Mouse (Mus musculus) embryonic facial prominence, embryonic 12.5 days (tissue): ENCODE measurements around the gene 4930507D05Rik. TPM values are rescaled to one million over a fixed set of nuclear protein-coding genes. Genes with fewer than 3 reads are reported as not detected.

Source experiments
- ATAC-seq: fragments of 200-750 bp; cut with Nextera tagmentation; 2 replicates; pipeline ENCODE4 v1.8.0; 2017; ENCODE audit not compliant: insufficient number of reproducible peaks, insufficient read depth, low FRiP score, low TSS enrichment
- H3K27ac ChIP-seq: fragments of 300-500 bp; sonication (generic); 2 replicates; pipeline ENCODE4 v1.5.1; 2016; ENCODE audit warnings: mild to moderate bottlenecking
- H3K27me3 ChIP-seq: fragments of 300-500 bp; sonication (generic); 2 replicates; pipeline ENCODE4 v1.6.1; 2016; ENCODE audit warnings: mild to moderate bottlenecking, moderate library complexity
- H3K36me3 ChIP-seq: fragments of 300-500 bp; sonication (generic); 2 replicates; pipeline ENCODE4 v1.6.1; 2016; ENCODE audit warnings: mild to moderate bottlenecking
- H3K4me1 ChIP-seq: fragments of 300-500 bp; sonication (generic); 2 replicates; pipeline ENCODE4 v1.6.1; 2016
- H3K4me2 ChIP-seq: fragments of 300-500 bp; sonication (generic); replicated peaks from 2 replicates; pipeline ENCODE4 v1.6.1; 2016; ENCODE audit warnings: mild to moderate bottlenecking, moderate library complexity
- H3K4me3 ChIP-seq: fragments of 300-500 bp; sonication (generic); 2 replicates; pipeline ENCODE4 v1.5.1; 2016; ENCODE audit warnings: mild to moderate bottlenecking
- H3K9ac ChIP-seq: fragments of 300-500 bp; sonication (generic); 2 replicates; pipeline ENCODE4 v1.6.1; 2016; ENCODE audit warnings: mild to moderate bottlenecking, moderate library complexity
- H3K9me3 ChIP-seq: fragments of 300-500 bp; sonication (generic); 2 replicates; pipeline ENCODE4 v1.6.1; 2016; ENCODE audit warnings: mild to moderate bottlenecking, moderate library complexity
- WGBS: fragments of 180-500 bp; shearing (Covaris S2); methylation state at CpG from one replicate; pipeline ENCODE4 v1.1.7; 2016; 5-methylcytosine and 5-hydroxymethylcytosine counted together
- polyA plus RNA-seq: library from polyadenylated mRNA; unstranded; fragments of >200 nt; fragmentation: Nextera tagmentation; extraction: Ambion mirVana; gene quantifications from 2 replicates; pipeline ENCODE4 v1.2.1, GENCODE M21; 2016

Gene 4930507D05Rik
- 0.75 and 0.92 TPM in 2 replicates for polyA plus RNA-seq

DNA sequence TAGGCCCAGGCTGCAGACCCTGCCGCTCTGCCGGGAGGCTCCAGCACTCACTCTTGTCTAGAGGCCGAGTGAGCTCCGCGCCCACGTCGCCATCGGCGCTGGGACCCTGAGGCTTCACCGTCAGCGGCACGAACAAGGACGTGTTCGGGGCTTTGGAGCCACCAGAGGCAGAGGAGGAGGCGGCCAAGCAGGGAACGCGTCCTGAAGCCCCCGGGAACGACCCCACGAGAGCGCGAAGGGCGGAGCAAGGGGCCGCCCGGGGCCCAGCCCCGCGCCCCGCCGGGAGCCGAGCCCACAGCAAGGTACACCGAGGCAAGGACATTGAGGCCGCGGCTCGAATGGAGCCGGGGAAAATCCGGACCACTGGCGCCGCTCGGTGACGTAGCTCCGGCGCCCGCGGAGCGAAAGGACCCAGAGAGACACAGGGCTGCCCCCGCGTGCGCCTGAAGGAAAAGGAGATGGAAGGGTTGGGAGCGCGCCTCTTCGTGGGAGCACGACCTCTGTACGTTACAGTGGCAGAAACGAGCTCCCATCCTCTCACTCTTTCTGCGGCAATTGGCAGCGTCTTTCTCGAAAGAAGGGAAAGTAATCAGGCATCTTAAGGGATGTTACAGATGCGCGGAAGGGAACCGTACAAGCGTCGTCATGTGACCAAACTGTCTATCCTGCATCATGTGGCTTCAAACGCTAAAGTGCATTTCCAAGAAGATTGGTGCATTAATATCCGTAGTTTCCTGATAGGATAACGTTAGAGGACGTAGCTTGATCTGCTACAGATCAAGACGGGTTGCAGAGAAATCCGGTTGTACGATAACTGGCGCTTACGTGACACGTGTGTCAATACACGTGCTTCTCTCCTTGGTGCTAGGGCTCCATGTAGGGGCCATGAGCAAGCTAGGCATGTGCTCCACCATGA is at the start of gene 4930507D05Rik, which contains the start of gene Supv3l1:
Gene 4930507D05Rik, plus strand, starts transcription at position 126 of the 916 bp plus-strand sequence.
Gene Supv3l1, minus strand, starts transcription at position 375 of the 916 bp plus-strand sequence.
- ATAC-seq: peak; percentile 79
- peaks cover 12% of the 10 kb centered on the region for H3K4me1 ChIP-seq
- WGBS: under 1% methylated on average over 73 of the region's 73 CpGs

GRCm38 (mm10) chr10:62401641-62402111 is 47.6 kb upstream of the 4930507D05Rik start:
- H3K27me3 ChIP-seq: peaks cover 13% of the 10 kb centered on the region
- no peak for ATAC-seq
- no peak overlapping the region for H3K4me3 ChIP-seq
- H3K4me2 ChIP-seq: no peak overlapping the region
- 83% methylated on average over 19 of the region's 19 CpGs for WGBS
- H3K9ac ChIP-seq: no peak overlapping the region
- no peaks in the 10 kb centered on the region for H3K9me3 ChIP-seq
- no peak overlapping the region for H3K27ac ChIP-seq
- H3K4me1 ChIP-seq: peaks cover 5% of the 10 kb centered on the region
- no peaks in the 10 kb centered on the region for H3K36me3 ChIP-seq

More for the DNA sequence above, at the start of gene 4930507D05Rik, which contains the start of gene Supv3l1:
- Histone ChIP-seq H3K9ac (peak within 1 kb of the TSS; percentile 93), H3K4me2 (peak within 1 kb of the TSS; percentile 73), H3K4me3 (peak within 1 kb of the TSS; percentile 95), H3K27me3 (no peaks in the 10 kb centered on the region), H3K36me3 (peaks cover 25% of the 10 kb centered on the region), H3K27ac (peak within 1 kb of the TSS; percentile 76), H3K9me3 (no peaks in the 10 kb centered on the region)

- Histone ChIP-seq H3K9me3 (no peaks in the 10 kb centered on the region), H3K27ac (no peak overlapping the region), H3K36me3 (no peaks in the 10 kb centered on the region), H3K9ac (peak overlapping the region; percentile 33; the same call in 1 of the 2 replicates), H3K4me2 (peak overlapping the region; percentile 35), H3K4me1 (peaks cover 5% of the 10 kb centered on the region), H3K27me3 (peaks cover 18% of the 10 kb centered on the region), H3K4me3 (0 out of 2 replicates have a peak overlapping the region, but pooled peaks have one; percentile 10)
- ATAC-seq: no peak
- WGBS: 42% methylated on average over 14 of the region's 14 CpGs
Observed at GRCm38 (mm10) chr10:62404901-62405300, 44.4 kb upstream of the 4930507D05Rik start.

DNA sequence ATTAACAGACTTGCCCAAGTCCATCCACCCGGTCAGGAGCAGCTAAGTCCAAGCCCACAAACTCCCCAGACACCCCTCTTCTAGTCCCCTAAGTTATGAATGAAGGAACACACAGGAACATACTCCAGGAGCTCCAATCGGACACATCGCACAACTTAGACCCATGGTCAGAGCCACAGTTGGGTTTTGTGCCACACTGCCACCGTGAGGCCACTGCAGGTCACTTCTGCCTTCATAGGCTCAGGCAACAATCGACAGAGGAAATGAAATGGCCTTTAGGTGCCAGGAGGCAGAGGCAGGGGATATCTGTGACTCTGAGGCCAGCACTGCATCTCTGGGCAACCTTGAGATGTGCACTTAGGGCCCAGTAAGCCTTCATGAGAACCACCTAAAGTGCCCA is 38.3 kb upstream of the 4930507D05Rik start:
- peaks cover 7% of the 10 kb centered on the region; the same call in 1 of the 2 replicates for H3K4me1 ChIP-seq
- no peak overlapping the region for H3K4me3 ChIP-seq
- H3K27me3 ChIP-seq: peaks cover 9% of the 10 kb centered on the region; the same call in 1 of the 2 replicates
- no peaks in the 10 kb centered on the region for H3K9me3 ChIP-seq
- H3K9ac ChIP-seq: no peak overlapping the region
- no peak for ATAC-seq
- 15% methylated on average over 5 of the region's 5 CpGs for WGBS
- H3K36me3 ChIP-seq: no peaks in the 10 kb centered on the region
- H3K4me2 ChIP-seq: no peak overlapping the region
- H3K27ac ChIP-seq: no peak overlapping the region

DNA sequence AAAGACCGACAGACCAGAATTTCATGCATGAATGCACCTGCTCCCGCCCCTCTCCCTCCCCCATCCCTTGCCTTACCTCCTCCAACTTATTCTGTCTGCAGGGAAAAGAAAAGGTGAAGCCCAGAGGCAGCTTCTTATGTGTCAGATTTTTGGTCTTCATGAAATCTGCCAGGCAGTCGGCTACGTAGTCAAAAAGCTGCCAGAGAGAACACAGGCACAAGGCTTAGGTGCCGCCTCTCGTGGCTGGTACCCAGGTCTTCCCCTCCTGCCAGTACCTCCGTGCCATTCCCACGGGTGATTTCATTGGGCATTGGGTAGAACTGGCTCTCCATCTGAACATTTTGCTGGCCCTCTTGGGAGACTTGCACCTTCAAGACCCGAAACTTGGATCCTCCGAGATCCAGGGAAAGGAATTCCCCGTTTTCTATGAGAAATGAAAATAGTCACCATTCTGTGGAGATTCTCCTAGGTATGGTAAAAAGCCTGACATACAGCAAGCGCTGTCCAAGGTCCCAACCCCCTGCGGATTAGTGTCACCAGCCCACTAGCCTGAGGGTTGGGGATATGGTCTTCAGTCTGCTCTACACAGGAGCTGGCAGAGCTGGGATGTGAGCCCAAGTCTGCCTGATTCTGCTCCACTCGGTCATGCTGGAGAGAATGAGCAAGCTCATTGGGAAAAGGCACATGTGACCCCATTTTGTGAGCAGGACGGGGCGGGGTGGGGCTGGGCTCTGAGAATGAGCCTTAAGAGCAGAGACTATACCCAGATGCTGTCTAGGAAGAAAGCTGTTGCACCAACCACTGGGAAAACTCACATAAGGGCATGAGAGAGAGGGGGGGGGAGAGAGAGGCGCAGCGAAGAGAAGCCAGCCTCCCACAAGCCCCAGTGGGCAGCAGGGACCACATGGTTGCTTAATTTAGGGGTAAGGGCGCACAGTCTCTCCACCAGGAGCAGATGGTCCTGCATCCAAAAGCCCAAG is 37.6 kb upstream of the 4930507D05Rik start:
- no peak overlapping the region for H3K27ac ChIP-seq
- H3K27me3 ChIP-seq: peaks cover 7% of the 10 kb centered on the region; the same call in 1 of the 2 replicates
- H3K4me1 ChIP-seq: peaks cover 7% of the 10 kb centered on the region; the same call in 1 of the 2 replicates
- no peak for ATAC-seq
- no peaks in the 10 kb centered on the region for H3K36me3 ChIP-seq
- H3K9me3 ChIP-seq: no peaks in the 10 kb centered on the region
- 64% methylated on average over 19 of the region's 19 CpGs for WGBS
- H3K4me2 ChIP-seq: no peak overlapping the region
- H3K4me3 ChIP-seq: no peak overlapping the region
- H3K9ac ChIP-seq: no peak overlapping the region

GRCm38 (mm10) chr10:62412906-62413605 is 36.2 kb upstream of the 4930507D05Rik start:
- no peak overlapping the region for H3K4me3 ChIP-seq
- H3K9me3 ChIP-seq: no peaks in the 10 kb centered on the region
- H3K27ac ChIP-seq: no peak overlapping the region
- H3K4me1 ChIP-seq: peaks cover 7% of the 10 kb centered on the region; the same call in 1 of the 2 replicates
- no peak overlapping the region for H3K4me2 ChIP-seq
- H3K36me3 ChIP-seq: no peaks in the 10 kb centered on the region
- 23% methylated on average over 8 of the region's 8 CpGs for WGBS
- H3K9ac ChIP-seq: no peak overlapping the region
- H3K27me3 ChIP-seq: peaks cover 3% of the 10 kb centered on the region; the same call in 1 of the 2 replicates
- ATAC-seq: no peak

- H3K27me3 ChIP-seq: peaks cover 3% of the 10 kb centered on the region; the same call in 1 of the 2 replicates
- no peak overlapping the region for H3K4me3 ChIP-seq
- no peaks in the 10 kb centered on the region for H3K36me3 ChIP-seq
- H3K9me3 ChIP-seq: no peaks in the 10 kb centered on the region
- no peak for ATAC-seq
- H3K9ac ChIP-seq: no peak overlapping the region
- WGBS: 38% methylated on average over 4 of the region's 4 CpGs
- H3K27ac ChIP-seq: no peak overlapping the region
- H3K4me2 ChIP-seq: no peak overlapping the region
- H3K4me1 ChIP-seq: peaks cover 7% of the 10 kb centered on the region; the same call in 1 of the 2 replicates
Observed at GRCm38 (mm10) chr10:62413606-62413982, 35.7 kb upstream of the 4930507D05Rik start.

GRCm38 (mm10) chr10:62418831-62419356 is 30.4 kb upstream of the 4930507D05Rik start:
- no peaks in the 10 kb centered on the region for H3K9me3 ChIP-seq
- no peaks in the 10 kb centered on the region for H3K36me3 ChIP-seq
- no peak overlapping the region for H3K4me3 ChIP-seq
- no peak overlapping the region for H3K4me2 ChIP-seq
- 52% methylated on average over 7 of the region's 7 CpGs for WGBS
- no peaks in the 10 kb centered on the region for H3K4me1 ChIP-seq
- H3K9ac ChIP-seq: no peak overlapping the region
- ATAC-seq: no peak
- H3K27ac ChIP-seq: no peak overlapping the region
- no peaks in the 10 kb centered on the region for H3K27me3 ChIP-seq

- H3K9ac ChIP-seq: no peak overlapping the region
- no peak for ATAC-seq
- H3K27ac ChIP-seq: no peak overlapping the region
- no peaks in the 10 kb centered on the region for H3K27me3 ChIP-seq
- no peak overlapping the region for H3K4me2 ChIP-seq
- H3K9me3 ChIP-seq: no peaks in the 10 kb centered on the region
- H3K4me1 ChIP-seq: no peaks in the 10 kb centered on the region
- 59% methylated on average over 5 of the region's 5 CpGs for WGBS
- H3K4me3 ChIP-seq: no peak overlapping the region
- no peaks in the 10 kb centered on the region for H3K36me3 ChIP-seq
Observed at GRCm38 (mm10) chr10:62419422-62419821, 29.9 kb upstream of the 4930507D05Rik start.

- H3K9me3 ChIP-seq: no peaks in the 10 kb centered on the region
- H3K4me3 ChIP-seq: no peak overlapping the region
- H3K9ac ChIP-seq: no peak overlapping the region
- no peaks in the 10 kb centered on the region for H3K27me3 ChIP-seq
- no peaks in the 10 kb centered on the region for H3K36me3 ChIP-seq
- peaks cover 3% of the 10 kb centered on the region for H3K4me1 ChIP-seq
- no peak for ATAC-seq
- no peak overlapping the region for H3K27ac ChIP-seq
- WGBS: 69% methylated on average over 6 of the region's 6 CpGs
- no peak overlapping the region for H3K4me2 ChIP-seq
Observed at GRCm38 (mm10) chr10:62420399-62420798, 28.9 kb upstream of the 4930507D05Rik start.
